Mouse (Mus musculus): ENCODE data around the gene Cilp2.

Cilp2 gene

DNA sequence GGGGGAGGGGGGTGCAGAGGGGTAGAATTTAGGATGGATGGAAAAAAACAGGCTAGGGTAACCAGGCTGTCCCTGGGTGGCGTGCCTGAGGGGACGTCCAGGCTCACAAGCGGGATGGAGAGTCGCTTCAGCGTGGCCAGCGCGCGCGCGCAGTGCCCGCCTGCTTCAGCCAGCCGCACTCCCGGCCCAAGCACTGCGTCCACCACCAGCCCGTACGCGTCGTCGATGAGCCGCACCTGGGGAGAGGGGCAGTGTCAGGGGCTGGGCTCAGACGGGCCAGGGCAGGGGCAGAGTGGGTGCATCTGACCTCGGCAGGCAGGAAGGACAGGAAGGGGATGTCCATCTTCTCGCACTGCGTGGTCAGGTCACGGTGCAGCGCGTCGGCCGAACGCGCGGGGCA is 1.4 kb upstream of the Cilp2 start:
- DNase-seq (ENCODE audit: low read depth, low spot score), result no peak
- Histone ChIP-seq H3K36me3 (ENCODE audit: control insufficient read depth, insufficient read depth, low read length, poor library complexity, severe bottlenecking) (no peaks in the 10 kb centered on the region; the same call in none of the 2 replicates), H3K27me3 (ENCODE audit: control insufficient read depth, insufficient read depth, low read length, poor library complexity, severe bottlenecking) (no peaks in the 10 kb centered on the region)

GRCm38 (mm10) chr8:69888244-69888866 is 868 bp upstream of the Cilp2 start:
- H3K27me3 ChIP-seq (ENCODE audit: control insufficient read depth, insufficient read depth, low read length, poor library complexity, severe bottlenecking), result no peaks in the 10 kb centered on the region
- DNase-seq (ENCODE audit: low read depth, low spot score), result peak; percentile 33
- H3K36me3 ChIP-seq (ENCODE audit: control insufficient read depth, insufficient read depth, low read length, poor library complexity, severe bottlenecking), result no peaks in the 10 kb centered on the region; the same call in 1 of the 2 replicates

DNA sequence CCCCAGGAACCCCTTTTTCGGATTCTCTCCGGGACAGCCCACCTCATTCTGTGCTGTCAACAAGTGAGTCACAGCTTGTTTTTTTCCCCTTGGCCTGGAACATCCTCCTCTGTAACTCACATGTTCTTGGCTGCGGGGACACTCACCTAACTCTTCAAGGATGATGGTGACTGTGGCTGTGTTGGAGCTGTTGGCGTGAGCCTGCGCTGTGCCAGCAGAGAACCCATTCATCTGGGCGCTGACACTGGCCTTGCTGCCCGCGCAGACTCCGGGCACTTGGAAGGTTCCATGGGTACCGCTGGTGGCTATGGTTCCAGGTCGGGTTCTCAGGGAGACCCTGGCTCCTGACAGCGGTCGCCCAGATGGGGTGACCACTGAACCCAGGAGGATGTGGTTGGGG is 3.3 kb downstream of the Cilp2 start:
- no peak for DNase-seq (ENCODE audit: low read depth, low spot score)
- H3K27me3 ChIP-seq (ENCODE audit: control insufficient read depth, insufficient read depth, low read length, poor library complexity, severe bottlenecking), result no peaks in the 10 kb centered on the region
- no peaks in the 10 kb centered on the region for H3K36me3 ChIP-seq (ENCODE audit: control insufficient read depth, insufficient read depth, low read length, poor library complexity, severe bottlenecking)

- Histone ChIP-seq H3K27me3 (ENCODE audit: control insufficient read depth, insufficient read depth, low read length, poor library complexity, severe bottlenecking) (no peaks in the 10 kb centered on the region), H3K36me3 (ENCODE audit: control insufficient read depth, insufficient read depth, low read length, poor library complexity, severe bottlenecking) (no peaks in the 10 kb centered on the region)
- no peak for DNase-seq (ENCODE audit: low read depth, low spot score)
Observed at GRCm38 (mm10) chr8:69882833-69883600, 4.5 kb downstream of the Cilp2 start.

- Histone ChIP-seq H3K27me3 (ENCODE audit: control insufficient read depth, insufficient read depth, low read length, poor library complexity, severe bottlenecking) (no peaks in the 10 kb centered on the region), H3K36me3 (ENCODE audit: control insufficient read depth, insufficient read depth, low read length, poor library complexity, severe bottlenecking) (no peaks in the 10 kb centered on the region)
- peak; percentile 42 for DNase-seq (ENCODE audit: low read depth, low spot score)
Observed at GRCm38 (mm10) chr8:69882021-69882756, 5.3 kb downstream of the Cilp2 start.

GRCm38 (mm10) chr8:69881261-69881865 is 6.1 kb downstream of the Cilp2 start:
- H3K27me3 ChIP-seq (ENCODE audit: control insufficient read depth, insufficient read depth, low read length, poor library complexity, severe bottlenecking), result no peaks in the 10 kb centered on the region
- no peak for DNase-seq (ENCODE audit: low read depth, low spot score)
- no peaks in the 10 kb centered on the region for H3K36me3 ChIP-seq (ENCODE audit: control insufficient read depth, insufficient read depth, low read length, poor library complexity, severe bottlenecking)

DNA sequence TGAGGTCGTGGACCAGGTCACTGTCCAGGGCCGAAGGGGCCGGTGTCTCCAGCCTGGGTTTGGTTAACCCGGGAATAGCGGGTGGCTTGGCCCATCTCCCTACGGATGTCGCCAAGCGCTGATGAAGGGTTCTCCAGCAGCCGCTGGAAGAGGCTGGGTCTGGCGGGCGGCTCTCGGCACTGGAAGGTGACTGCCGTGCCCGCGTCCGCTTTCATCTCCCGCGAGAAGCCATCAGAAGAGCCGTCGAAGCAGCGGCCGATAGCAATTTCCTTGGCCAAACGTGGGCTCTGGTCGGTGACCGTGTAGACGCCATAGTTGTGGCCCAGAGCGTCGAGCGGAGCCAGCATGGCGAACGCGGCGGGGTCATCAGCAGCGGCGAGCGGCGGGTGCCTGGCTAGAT is 6.6 kb downstream of the Cilp2 start:
- Histone ChIP-seq H3K36me3 (ENCODE audit: control insufficient read depth, insufficient read depth, low read length, poor library complexity, severe bottlenecking) (no peaks in the 10 kb centered on the region), H3K27me3 (ENCODE audit: control insufficient read depth, insufficient read depth, low read length, poor library complexity, severe bottlenecking) (no peaks in the 10 kb centered on the region)
- DNase-seq (ENCODE audit: low read depth, low spot score), result no peak

GRCm38 (mm10) chr8:69879678-69880077 is 7.8 kb downstream of the Cilp2 start:
- H3K27me3 ChIP-seq (ENCODE audit: control insufficient read depth, insufficient read depth, low read length, poor library complexity, severe bottlenecking), result no peaks in the 10 kb centered on the region
- no peak for DNase-seq (ENCODE audit: low read depth, low spot score)
- no peaks in the 10 kb centered on the region for H3K36me3 ChIP-seq (ENCODE audit: control insufficient read depth, insufficient read depth, low read length, poor library complexity, severe bottlenecking)

DNA sequence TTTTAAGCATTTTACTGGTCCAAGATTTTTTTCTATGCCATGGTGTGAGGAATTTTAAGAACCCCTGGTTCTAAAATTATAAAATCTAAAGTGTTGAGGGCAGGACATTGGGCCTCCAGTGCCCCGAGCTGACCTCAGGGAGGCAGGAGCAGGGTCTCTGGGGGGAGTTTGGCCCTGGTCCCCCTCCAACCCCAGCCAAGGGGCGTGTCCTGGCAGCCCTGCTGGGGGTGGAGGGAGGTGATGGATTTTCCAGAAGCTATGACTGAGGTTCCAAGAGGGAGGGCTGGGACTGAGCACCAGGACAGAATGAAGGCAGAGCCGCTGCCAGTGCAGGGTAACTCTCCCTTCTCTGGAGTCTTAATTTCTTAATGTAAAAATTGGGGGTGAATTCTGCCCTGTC is 9.5 kb downstream of the Cilp2 start:
- no peaks in the 10 kb centered on the region for H3K27me3 ChIP-seq (ENCODE audit: control insufficient read depth, insufficient read depth, low read length, poor library complexity, severe bottlenecking)
- H3K36me3 ChIP-seq (ENCODE audit: control insufficient read depth, insufficient read depth, low read length, poor library complexity, severe bottlenecking), result no peaks in the 10 kb centered on the region
- DNase-seq (ENCODE audit: low read depth, low spot score), result no peak

- DNase-seq (ENCODE audit: low read depth, low spot score), result no peak
- no peaks in the 10 kb centered on the region for H3K27me3 ChIP-seq (ENCODE audit: control insufficient read depth, insufficient read depth, low read length, poor library complexity, severe bottlenecking)
- H3K36me3 ChIP-seq (ENCODE audit: control insufficient read depth, insufficient read depth, low read length, poor library complexity, severe bottlenecking), result no peaks in the 10 kb centered on the region
Observed at GRCm38 (mm10) chr8:69877396-69877795, 10.1 kb downstream of the Cilp2 start.

DNA sequence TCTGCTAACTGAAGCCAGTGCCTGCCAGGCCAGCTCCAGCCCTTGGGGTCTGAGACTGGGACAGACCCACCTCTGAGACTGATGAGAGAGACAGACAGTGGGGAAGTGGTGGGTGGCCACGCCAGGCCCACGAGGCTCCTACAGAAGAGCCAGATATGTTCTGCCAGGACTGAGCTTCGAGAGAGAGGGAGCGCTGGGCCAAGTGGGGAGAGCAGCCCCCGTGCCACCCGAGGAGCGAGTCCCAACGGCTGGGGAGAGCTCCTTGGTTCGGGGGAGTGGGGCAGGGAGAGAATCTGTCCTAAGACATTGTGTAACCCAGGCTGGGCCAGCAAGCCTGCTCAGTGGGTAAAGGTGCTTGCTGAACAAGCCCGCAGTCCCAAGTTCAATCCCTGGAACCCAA is 10.5 kb downstream of the Cilp2 start:
- Histone ChIP-seq H3K36me3 (ENCODE audit: control insufficient read depth, insufficient read depth, low read length, poor library complexity, severe bottlenecking) (no peaks in the 10 kb centered on the region), H3K27me3 (ENCODE audit: control insufficient read depth, insufficient read depth, low read length, poor library complexity, severe bottlenecking) (no peaks in the 10 kb centered on the region)
- no peak for DNase-seq (ENCODE audit: low read depth, low spot score)

DNA sequence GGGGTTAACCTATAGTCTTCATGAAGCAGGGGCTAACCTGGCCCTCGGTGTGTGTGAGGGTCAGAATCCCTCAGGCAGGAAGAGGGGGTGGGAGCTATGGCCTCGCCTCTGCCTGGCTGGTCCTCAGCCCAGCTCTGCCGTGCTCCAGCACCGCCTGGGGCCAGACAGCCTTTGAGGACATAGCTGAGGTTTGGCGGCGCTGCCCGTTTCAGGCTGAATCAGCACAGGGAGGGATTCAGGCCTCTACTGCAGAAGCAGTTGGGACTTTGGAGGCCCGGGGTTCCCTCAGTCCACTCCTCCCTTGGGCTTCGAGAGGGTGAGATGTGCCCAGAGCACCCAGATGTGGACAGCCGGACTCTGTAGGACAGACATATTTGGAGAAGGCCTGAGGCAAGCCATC is 11.4 kb downstream of the Cilp2 start:
- DNase-seq (ENCODE audit: low read depth, low spot score), result no peak
- no peaks in the 10 kb centered on the region for H3K36me3 ChIP-seq (ENCODE audit: control insufficient read depth, insufficient read depth, low read length, poor library complexity, severe bottlenecking)
- H3K27me3 ChIP-seq (ENCODE audit: control insufficient read depth, insufficient read depth, low read length, poor library complexity, severe bottlenecking), result no peaks in the 10 kb centered on the region

DNA sequence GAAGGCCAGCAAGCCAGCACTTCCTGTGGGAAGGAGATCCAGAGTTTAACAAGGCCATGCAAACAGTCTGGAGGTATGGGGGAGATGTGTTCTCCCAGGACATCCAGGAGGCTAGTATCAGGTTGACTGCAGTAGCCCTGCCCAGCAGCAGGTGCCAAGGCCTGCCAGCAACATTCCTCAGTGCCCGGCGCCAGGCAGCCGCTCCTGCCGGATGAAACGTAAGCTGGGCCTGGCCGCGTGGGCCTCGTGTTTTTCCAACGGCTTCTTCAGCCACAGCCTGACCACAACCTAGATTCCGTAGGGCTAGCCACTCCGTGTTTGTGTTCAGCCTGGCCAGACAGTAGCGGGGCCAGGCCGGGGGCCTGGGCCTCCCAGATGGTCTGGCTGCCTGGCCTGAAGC is 12.8 kb downstream of the Cilp2 start:
- no peak for DNase-seq (ENCODE audit: low read depth, low spot score)
- Histone ChIP-seq H3K27me3 (ENCODE audit: control insufficient read depth, insufficient read depth, low read length, poor library complexity, severe bottlenecking) (no peaks in the 10 kb centered on the region), H3K36me3 (ENCODE audit: control insufficient read depth, insufficient read depth, low read length, poor library complexity, severe bottlenecking) (no peaks in the 10 kb centered on the region)

- peak; percentile 71 for DNase-seq (ENCODE audit: low read depth, low spot score)
- Histone ChIP-seq H3K27me3 (ENCODE audit: control insufficient read depth, insufficient read depth, low read length, poor library complexity, severe bottlenecking) (no peaks in the 10 kb centered on the region), H3K36me3 (ENCODE audit: control insufficient read depth, insufficient read depth, low read length, poor library complexity, severe bottlenecking) (no peaks in the 10 kb centered on the region)
Observed at GRCm38 (mm10) chr8:69874155-69874554, 13.3 kb downstream of the Cilp2 start.

DNA sequence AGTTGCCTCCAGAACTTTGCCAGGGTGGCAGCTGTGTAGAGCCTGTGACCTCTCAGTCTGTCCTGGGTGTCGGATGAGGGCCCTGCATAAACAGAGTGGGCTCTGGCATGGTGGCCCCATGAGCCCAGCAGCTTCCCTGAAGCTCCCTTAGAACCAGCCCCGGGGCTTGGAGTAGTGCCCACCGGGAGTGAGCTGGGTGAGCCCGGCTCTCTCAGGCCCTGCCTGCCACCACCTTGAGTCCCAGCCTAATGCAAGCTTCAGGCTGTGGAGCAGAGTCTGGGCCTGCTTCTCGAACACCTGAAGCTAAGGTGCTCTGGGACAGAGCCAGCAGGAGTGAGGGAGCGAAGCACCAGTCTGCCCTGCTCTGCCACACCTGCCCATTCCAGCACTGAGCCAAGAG is 16.6 kb downstream of the Cilp2 start:
- no peak for DNase-seq (ENCODE audit: low read depth, low spot score)
- H3K36me3 ChIP-seq (ENCODE audit: control insufficient read depth, insufficient read depth, low read length, poor library complexity, severe bottlenecking), result no peaks in the 10 kb centered on the region
- no peaks in the 10 kb centered on the region for H3K27me3 ChIP-seq (ENCODE audit: control insufficient read depth, insufficient read depth, low read length, poor library complexity, severe bottlenecking)
